Mouse (Mus musculus): ENCODE measurements around the gene Arntl2. TPM values are rescaled to one million over a fixed set of nuclear protein-coding genes. Genes with fewer than 3 reads are reported as not detected.

The Arntl2 gene
- total RNA-seq, 2 experiments from 2014 or later: 8.2 to 9.6 TPM

GRCm38 (mm10) chr6:146776610-146777389 lies 19.1 kb upstream of the Arntl2 start:
- no peak for DNase-seq (ENCODE audit: low spot score in 2 of 2)

GRCm38 (mm10) chr6:146778055-146778454 lies 17.8 kb upstream of the Arntl2 start:
- DNase-seq (ENCODE audit: low spot score in 2 of 2): no peak

GRCm38 (mm10) chr6:146781566-146781965 lies 14.3 kb upstream of the Arntl2 start:
- DNase-seq (ENCODE audit: low spot score in 2 of 2): no peak

- DNase-seq (ENCODE audit: low spot score in 2 of 2): no peak
Measured at GRCm38 (mm10) chr6:146793527-146793926, 2.3 kb upstream of the Arntl2 start.

GRCm38 (mm10) chr6:146795166-146795923 lies 510 bp upstream of the Arntl2 start:
- no peak for DNase-seq (ENCODE audit: low spot score in 2 of 2)

GRCm38 (mm10) chr6:146797446-146797845 lies 1.6 kb downstream of the Arntl2 start:
- no peak for DNase-seq (ENCODE audit: low spot score in 2 of 2)

- no peak for DNase-seq (ENCODE audit: low spot score in 2 of 2)
Measured at GRCm38 (mm10) chr6:146809991-146810390, 14.1 kb downstream of the Arntl2 start.

- no peak for DNase-seq (ENCODE audit: low spot score in 2 of 2)
Measured at GRCm38 (mm10) chr6:146813007-146813406, 17.2 kb downstream of the Arntl2 start.

- DNase-seq (ENCODE audit: low spot score in 2 of 2): no peak
Measured at GRCm38 (mm10) chr6:146820177-146820965, 24.5 kb downstream of the Arntl2 start.

- DNase-seq (ENCODE audit: low spot score in 2 of 2): no peak
Measured at GRCm38 (mm10) chr6:146821958-146822357, 26.1 kb downstream of the Arntl2 start.

GRCm38 (mm10) chr6:146824727-146825486 lies 29.1 kb downstream of the Arntl2 start:
- peak; percentile 56 to 57 for DNase-seq (ENCODE audit: low spot score in 2 of 2)

GRCm38 (mm10) chr6:146825487-146825773 lies 29.6 kb downstream of the Arntl2 start:
- no peak for DNase-seq (ENCODE audit: low spot score in 2 of 2)

GRCm38 (mm10) chr6:146831320-146831719 lies 35.5 kb downstream of the Arntl2 start:
- DNase-seq (ENCODE audit: low spot score in 2 of 2): no peak

GRCm38 (mm10) chr6:146833485-146834314 lies 37.8 kb downstream of the Arntl2 start:
- DNase-seq (ENCODE audit: low spot score in 2 of 2): peak; percentile 43 to 52

- no peak for DNase-seq (ENCODE audit: low spot score in 2 of 2)
Measured at GRCm38 (mm10) chr6:146834342-146834741, 38.5 kb downstream of the Arntl2 start.

- DNase-seq (ENCODE audit: low spot score in 2 of 2): no peak
Measured at GRCm38 (mm10) chr6:146835784-146836183, 39.9 kb downstream of the Arntl2 start.

- no peak for DNase-seq (ENCODE audit: low spot score in 2 of 2)
Measured at GRCm38 (mm10) chr6:146837316-146837715, 41.5 kb downstream of the Arntl2 start.

GRCm38 (mm10) chr6:146838366-146838765 lies 42.5 kb downstream of the Arntl2 start:
- no peak for DNase-seq (ENCODE audit: low spot score in 2 of 2)

GRCm38 (mm10) chr6:146838863-146839262 lies 43.0 kb downstream of the Arntl2 start:
- DNase-seq (ENCODE audit: low spot score in 2 of 2): no peak

GRCm38 (mm10) chr6:146844867-146845266 lies 49.0 kb downstream of the Arntl2 start:
- DNase-seq (ENCODE audit: low spot score in 2 of 2): no peak
